Mouse (Mus musculus) E14TG2a.4 (cell line): ENCODE data around the gene Thsd7a.

Experiments
- H3K27me3 ChIP-seq: 2 replicates; pipeline ENCODE4 v1.6.1; 2014; ENCODE audit warnings: low read length, control low read depth; ENCODE audit not compliant: insufficient read depth
- H3K36me3 ChIP-seq: 2 replicates; pipeline ENCODE4 v1.6.1; 2014; ENCODE audit warnings: low read length, control low read depth; ENCODE audit not compliant: insufficient read depth
- H3K4me1 ChIP-seq: replicated peaks from 2 replicates; pipeline ENCODE4 v1.6.1; 2014; ENCODE audit warnings: low read depth, low read length, control low read depth
- H3K4me3 ChIP-seq: replicated peaks from 2 replicates; pipeline ENCODE4 v1.5.1; 2014; ENCODE audit warnings: mild to moderate bottlenecking, low read length
- H3K9me3 ChIP-seq: 2 replicates; pipeline ENCODE4 v1.6.1; 2014; ENCODE audit warnings: low read length, control low read depth
- CTCF ChIP-seq: conservative IDR thresholded peaks from 2 replicates; pipeline ENCODE4 v1.5.1; 2014; ENCODE audit warnings: low read length
- NANOG ChIP-seq: IDR thresholded peaks from 2 replicates; pipeline ENCODE4 v1.6.1; 2014; ENCODE audit warnings: borderline replicate concordance, low read length, mixed read lengths
- POU5F1 ChIP-seq: IDR thresholded peaks from 2 replicates; pipeline ENCODE4 v1.6.1; 2014; ENCODE audit warnings: low read length, borderline replicate concordance

Thsd7a gene

GRCm38 (mm10) chr6:12419070-12419469, 330.1 kb downstream of the Thsd7a start:
- Histone ChIP-seq H3K9me3 (peaks cover 5% of the 10 kb centered on the region), H3K27me3 (no peaks in the 10 kb centered on the region), H3K4me3 (no peak overlapping the region), H3K36me3 (no peaks in the 10 kb centered on the region), H3K4me1 (peaks cover 13% of the 10 kb centered on the region)
- TF ChIP-seq CTCF = peak; percentile 24
- TF ChIP-seq POU5F1 = no peak
- TF ChIP-seq NANOG = no peak

DNA sequence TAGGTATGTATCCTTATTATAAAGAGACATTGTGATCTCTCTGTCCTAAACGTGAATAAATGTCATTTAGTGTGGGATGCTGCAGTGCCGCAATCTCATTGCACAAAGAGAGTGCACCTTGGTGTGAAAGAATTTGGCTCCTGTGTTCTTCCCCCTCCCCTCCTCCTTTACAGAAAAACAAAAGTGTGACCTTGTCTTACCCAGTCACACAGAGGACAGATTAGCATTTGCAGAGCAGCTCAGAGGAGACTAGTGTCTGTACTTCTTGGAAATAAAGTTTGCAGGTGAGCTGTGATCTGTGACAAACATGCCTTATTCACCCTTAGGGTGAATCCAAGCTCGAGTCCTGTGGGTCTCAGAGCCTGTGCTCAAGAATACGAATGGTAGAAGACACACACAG, 332.2 kb downstream of the Thsd7a start:
- Histone ChIP-seq H3K9me3 (peaks cover 5% of the 10 kb centered on the region), H3K4me3 (no peak overlapping the region), H3K27me3 (no peaks in the 10 kb centered on the region), H3K36me3 (no peaks in the 10 kb centered on the region), H3K4me1 (peaks cover 13% of the 10 kb centered on the region)
- TF ChIP-seq POU5F1 = no peak
- no peak for TF ChIP-seq NANOG

GRCm38 (mm10) chr6:12404441-12404840, 344.8 kb downstream of the Thsd7a start:
- H3K4me1 ChIP-seq = no peaks in the 10 kb centered on the region
- H3K36me3 ChIP-seq = no peaks in the 10 kb centered on the region
- no peaks in the 10 kb centered on the region for H3K27me3 ChIP-seq
- no peak overlapping the region for H3K4me3 ChIP-seq
- TF ChIP-seq POU5F1 (no peak), CTCF (no peak), NANOG (no peak)
- no peaks in the 10 kb centered on the region for H3K9me3 ChIP-seq

- Histone ChIP-seq H3K9me3 (no peaks in the 10 kb centered on the region), H3K27me3 (no peaks in the 10 kb centered on the region), H3K4me3 (no peak overlapping the region), H3K36me3 (no peaks in the 10 kb centered on the region), H3K4me1 (no peaks in the 10 kb centered on the region)
- no peak for TF ChIP-seq NANOG
- TF ChIP-seq CTCF = no peak
- no peak for TF ChIP-seq POU5F1
Observed at GRCm38 (mm10) chr6:12402996-12403395, 346.2 kb downstream of the Thsd7a start.

DNA sequence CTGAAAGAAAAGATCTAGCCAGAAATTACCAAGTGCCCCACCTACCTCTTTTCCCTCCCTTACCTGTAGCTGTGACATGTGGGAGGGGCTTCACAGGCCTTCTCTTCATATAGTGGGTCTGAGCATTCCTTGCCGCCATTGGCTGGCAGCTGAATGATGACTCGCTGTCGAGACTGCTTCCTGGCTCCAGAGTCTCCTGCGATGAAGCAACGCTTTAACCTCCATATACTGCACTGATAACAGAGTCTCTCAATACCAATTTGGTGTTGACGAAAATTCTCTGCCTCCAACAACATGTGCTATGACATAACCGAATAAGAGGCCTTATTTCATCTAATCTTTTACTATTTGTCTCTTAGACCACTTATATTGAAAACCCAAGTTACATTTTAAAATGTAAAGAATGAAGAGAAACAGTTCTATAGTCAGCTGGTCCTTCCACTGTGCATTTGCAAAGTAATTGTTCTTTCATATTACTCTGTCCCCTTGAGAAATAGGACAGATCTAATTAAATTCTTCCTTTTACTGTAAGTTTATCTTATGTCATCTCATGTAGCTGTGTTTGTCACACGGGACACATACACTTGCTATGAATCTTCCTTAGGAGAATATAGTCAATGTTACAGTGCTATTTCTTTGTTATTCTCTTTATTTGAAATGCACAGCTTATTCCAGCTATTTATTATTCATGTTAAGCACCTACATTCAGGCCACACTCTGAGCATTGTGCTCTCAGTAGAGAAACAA, 351.3 kb downstream of the Thsd7a start:
- no peak for TF ChIP-seq CTCF
- no peak for TF ChIP-seq POU5F1
- TF ChIP-seq NANOG = no peak
- Histone ChIP-seq H3K4me1 (no peaks in the 10 kb centered on the region), H3K36me3 (no peaks in the 10 kb centered on the region), H3K9me3 (no peaks in the 10 kb centered on the region), H3K27me3 (no peaks in the 10 kb centered on the region), H3K4me3 (no peak overlapping the region)

GRCm38 (mm10) chr6:12393574-12394380, 355.4 kb downstream of the Thsd7a start:
- H3K27me3 ChIP-seq = no peaks in the 10 kb centered on the region
- H3K4me1 ChIP-seq = no peaks in the 10 kb centered on the region
- no peak for TF ChIP-seq CTCF
- no peak for TF ChIP-seq NANOG
- no peak for TF ChIP-seq POU5F1
- H3K36me3 ChIP-seq = no peaks in the 10 kb centered on the region
- no peak overlapping the region for H3K4me3 ChIP-seq
- H3K9me3 ChIP-seq = no peaks in the 10 kb centered on the region

GRCm38 (mm10) chr6:12386731-12387130, 362.5 kb downstream of the Thsd7a start:
- Histone ChIP-seq H3K27me3 (no peaks in the 10 kb centered on the region), H3K9me3 (no peaks in the 10 kb centered on the region), H3K36me3 (no peaks in the 10 kb centered on the region), H3K4me3 (no peak overlapping the region), H3K4me1 (no peaks in the 10 kb centered on the region)
- no peak for TF ChIP-seq POU5F1
- no peak for TF ChIP-seq CTCF
- no peak for TF ChIP-seq NANOG

- Histone ChIP-seq H3K36me3 (no peaks in the 10 kb centered on the region), H3K9me3 (no peaks in the 10 kb centered on the region), H3K27me3 (no peaks in the 10 kb centered on the region), H3K4me1 (no peaks in the 10 kb centered on the region), H3K4me3 (no peak overlapping the region)
- TF ChIP-seq CTCF = no peak
- TF ChIP-seq NANOG = no peak
- TF ChIP-seq POU5F1 = no peak
Observed at GRCm38 (mm10) chr6:12385591-12385990, 363.6 kb downstream of the Thsd7a start.
